Mouse (Mus musculus): ENCODE measurements around the gene Fgfr2. TPM values are rescaled to one million over a fixed set of nuclear protein-coding genes. Genes with fewer than 3 reads are reported as not detected.

The Fgfr2 gene
- total RNA-seq, 2 experiments from 2014 or later = 1.5 to 1.7 TPM

- intact Hi-C loops (cut with DNase I) = no loop called here
Measured at GRCm38 (mm10) chr7:132758875-132759274, 364.3 kb downstream of the Fgfr2 start.

GRCm38 (mm10) chr7:132756325-132756724, 366.8 kb downstream of the Fgfr2 start:
- no peak for DNase-seq
- intact Hi-C loops (cut with DNase I) = no loop called here

More at GRCm38 (mm10) chr7:132758875-132759274, 364.3 kb downstream of the Fgfr2 start:
- DNase-seq = no peak

- DNase-seq = peak; percentile 55 to 61
- intact Hi-C loops (cut with DNase I) = no loop called here
Measured at GRCm38 (mm10) chr7:132754389-132754750, 368.8 kb downstream of the Fgfr2 start.

- intact Hi-C loops (cut with DNase I) = no loop called here
- DNase-seq = no peak
Measured at GRCm38 (mm10) chr7:132753518-132754388, 369.4 kb downstream of the Fgfr2 start.

DNA sequence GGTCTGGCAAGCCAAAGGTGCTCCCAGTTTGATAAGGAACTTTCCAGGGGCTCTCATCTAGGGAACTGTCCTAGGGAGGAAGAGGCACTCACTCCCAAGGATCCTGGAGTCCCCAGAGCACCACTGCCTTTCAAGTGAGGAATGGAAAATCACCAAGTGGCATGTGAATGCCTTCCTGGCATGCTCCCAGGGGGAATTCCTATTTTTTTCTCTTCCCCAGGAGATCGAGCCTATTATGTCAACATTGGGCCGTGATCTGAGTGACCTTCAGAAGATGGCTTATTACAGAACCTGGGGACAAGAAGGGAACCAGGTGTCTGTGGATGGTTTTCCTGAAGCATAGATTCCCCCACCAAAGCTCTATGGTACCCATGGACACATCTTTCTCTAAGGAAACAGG, 371.4 kb downstream of the Fgfr2 start:
- intact Hi-C loops (cut with DNase I) = no loop called here
- no peak for DNase-seq

GRCm38 (mm10) chr7:132749504-132749903, 373.6 kb downstream of the Fgfr2 start:
- intact Hi-C loops (cut with DNase I) = no loop called here
- no peak for DNase-seq

- intact Hi-C loops (cut with DNase I) = no loop called here
- DNase-seq = no peak
Measured at GRCm38 (mm10) chr7:132748076-132748769, 374.9 kb downstream of the Fgfr2 start.

DNA sequence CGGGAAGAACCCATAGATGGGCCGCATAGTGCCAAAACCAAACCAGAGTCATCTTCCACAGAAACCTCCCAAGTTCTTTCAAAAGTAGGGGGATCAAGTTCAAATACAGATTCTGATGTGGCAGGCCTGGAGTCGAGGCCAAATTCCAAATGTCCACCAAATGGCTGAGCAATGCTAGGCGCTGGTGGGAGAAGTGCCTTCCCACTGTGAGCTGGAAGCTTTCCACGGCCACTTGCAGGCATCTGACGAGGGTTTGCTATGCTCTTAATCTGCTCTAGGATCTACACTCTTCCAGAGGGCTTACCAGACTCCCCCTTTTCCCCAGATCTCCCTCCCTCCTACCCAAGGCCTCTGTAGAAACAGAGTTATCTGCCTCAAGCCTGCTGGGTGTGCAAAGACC, 376.1 kb downstream of the Fgfr2 start:
- no peak for DNase-seq
- intact Hi-C loops (cut with DNase I) = no loop called here

- DNase-seq = no peak
- intact Hi-C loops (cut with DNase I) = no loop called here
Measured at GRCm38 (mm10) chr7:132742912-132743311, 380.2 kb downstream of the Fgfr2 start.

GRCm38 (mm10) chr7:132739829-132740228, 383.3 kb downstream of the Fgfr2 start:
- DNase-seq = no peak
- intact Hi-C loops (cut with DNase I) = no loop called here

DNA sequence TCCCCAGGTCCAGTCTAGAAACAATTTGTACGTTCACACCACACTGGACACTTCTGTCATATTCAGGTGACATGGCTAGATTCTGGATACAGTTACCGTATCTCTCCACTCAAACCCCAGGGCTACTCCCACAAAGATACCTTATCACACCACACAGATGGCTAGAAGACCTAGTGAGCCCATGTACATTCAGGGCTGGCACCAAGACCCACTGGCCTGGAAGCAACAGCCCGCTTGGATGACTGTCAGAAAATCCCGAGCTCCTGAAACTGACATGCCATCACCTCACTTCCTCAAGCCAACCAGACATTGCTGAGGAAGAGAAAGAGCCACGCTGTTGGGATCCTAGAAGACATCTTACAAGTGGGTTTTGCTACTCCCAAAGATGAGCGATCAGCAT, 384.3 kb downstream of the Fgfr2 start:
- intact Hi-C loops (cut with DNase I) = no loop called here
- DNase-seq = no peak

DNA sequence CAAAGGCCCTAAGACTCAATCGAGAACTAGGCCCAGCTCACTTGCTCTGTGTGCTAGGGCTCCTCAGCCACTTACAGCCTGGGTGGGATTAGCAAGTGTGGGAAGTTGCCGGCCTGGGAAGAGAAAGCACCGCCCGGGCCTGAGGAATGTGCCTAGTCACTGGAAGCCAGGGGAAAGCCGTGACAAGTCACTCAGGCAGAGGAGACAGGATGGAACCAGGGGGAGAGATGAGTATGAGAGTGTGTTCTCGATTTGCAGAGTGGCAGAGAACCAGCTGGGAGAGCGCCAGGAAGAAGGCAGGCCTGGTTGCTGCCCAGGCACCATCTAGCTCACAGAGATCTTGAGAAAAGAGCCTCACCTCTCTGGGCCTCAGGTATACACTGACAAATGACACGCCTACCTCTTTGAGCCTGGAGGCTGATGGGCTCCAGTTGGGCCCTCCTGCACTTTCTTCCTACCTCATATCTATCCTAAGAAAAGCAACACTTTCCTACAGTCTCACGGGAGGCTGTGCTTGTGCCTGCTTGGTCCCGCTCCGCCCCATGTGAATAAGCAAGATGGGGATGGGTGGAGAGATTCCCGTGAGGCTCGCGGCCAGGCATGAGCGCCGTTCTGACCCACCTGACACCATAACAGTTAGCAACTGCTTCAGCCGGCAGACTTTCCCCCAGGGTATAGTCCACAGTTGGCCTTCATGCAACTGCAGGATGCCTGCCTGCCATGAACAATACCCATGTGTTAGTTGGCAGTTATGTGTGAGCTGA, 386.9 kb downstream of the Fgfr2 start:
- peak; percentile 54 to 57 for DNase-seq
- intact Hi-C loops (cut with DNase I) = loop anchor here (2.0 kb wide), 1 partner anchor 43 kb away; no protein-coding TSS in a partner anchor

DNA sequence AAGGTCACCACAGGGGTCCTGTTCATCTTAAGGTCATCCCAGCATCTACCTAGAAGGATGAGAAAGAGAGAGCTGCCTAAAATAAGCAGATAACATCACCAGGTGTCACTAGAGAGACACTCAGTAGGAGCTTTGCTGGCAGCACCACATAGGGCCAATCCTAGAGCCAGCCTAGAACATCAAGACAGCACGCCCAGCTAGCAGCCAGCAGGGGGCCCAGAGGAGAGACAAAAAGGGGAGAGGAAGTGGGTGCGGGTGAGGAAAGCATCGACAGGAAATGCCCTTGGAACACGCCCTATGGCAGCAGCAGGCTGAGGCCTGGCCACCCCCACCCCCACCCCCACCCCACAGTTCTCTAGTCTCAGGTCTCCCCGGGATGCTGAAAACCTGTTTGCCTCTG, 388.0 kb downstream of the Fgfr2 start:
- peak; percentile 68 to 69 for DNase-seq
- intact Hi-C loops (cut with DNase I) = loop anchor here (1.0 to 2.0 kb wide), 2 partner anchors 20 to 76 kb away; no protein-coding TSS in a partner anchor

DNA sequence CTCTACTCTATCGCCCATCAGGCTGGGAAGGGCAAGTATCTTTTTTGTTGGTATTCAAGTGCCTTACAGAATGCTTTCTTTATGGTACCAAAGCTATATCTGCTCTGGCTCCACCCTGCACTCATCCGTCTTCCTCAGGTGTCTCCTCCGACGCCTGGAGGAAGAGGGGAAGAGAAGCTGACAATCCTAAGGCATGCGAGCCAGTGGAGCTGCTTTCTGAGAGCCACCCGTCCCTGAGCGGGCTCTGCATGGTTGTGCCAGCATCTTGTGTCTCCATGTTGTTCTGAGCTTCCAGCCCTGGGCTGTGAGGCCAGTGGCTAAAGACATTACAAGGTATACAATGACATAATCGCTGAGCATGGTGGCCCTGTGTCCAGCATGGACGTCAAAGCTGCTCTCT, 388.9 kb downstream of the Fgfr2 start:
- intact Hi-C loops (cut with DNase I) = loop anchor here (2.0 kb wide), 1 partner anchor 19 kb away; no protein-coding TSS in a partner anchor
- DNase-seq = no peak

GRCm38 (mm10) chr7:132733521-132733920, 389.6 kb downstream of the Fgfr2 start:
- DNase-seq = no peak
- intact Hi-C loops (cut with DNase I) = no loop called here

DNA sequence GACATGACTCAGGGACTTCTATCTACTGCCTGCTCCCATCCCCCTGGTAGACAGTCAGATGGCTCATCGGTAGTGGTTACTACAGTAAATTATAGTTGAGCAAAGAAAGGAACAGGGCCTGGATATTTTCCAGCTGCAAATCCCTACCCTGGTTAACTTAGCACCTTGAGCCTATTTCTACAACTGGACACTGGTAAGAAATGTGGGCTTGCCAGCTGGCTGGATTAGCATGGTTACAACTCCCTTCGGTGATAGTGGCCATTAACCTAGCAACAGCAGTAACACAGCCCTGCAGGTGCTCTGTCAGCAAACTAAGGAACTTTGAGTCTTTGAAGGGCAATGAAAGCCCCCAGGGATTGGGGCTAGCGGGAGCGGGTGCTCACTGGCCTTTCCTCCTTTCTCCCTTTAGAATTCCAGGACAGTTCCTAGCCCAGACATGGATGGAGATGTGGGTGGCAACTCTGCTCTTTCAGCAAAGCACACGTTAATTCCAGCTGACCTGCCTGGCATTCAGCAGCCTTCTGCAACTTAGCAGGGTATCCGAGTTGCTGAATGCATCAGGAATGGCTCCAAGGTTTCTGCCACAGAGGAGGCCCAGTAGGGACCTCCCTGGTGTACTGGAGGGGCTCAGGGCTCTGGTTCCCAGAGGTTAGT, 390.9 kb downstream of the Fgfr2 start:
- no peak for DNase-seq
- intact Hi-C loops (cut with DNase I) = no loop called here

GRCm38 (mm10) chr7:132731558-132731957, 391.6 kb downstream of the Fgfr2 start:
- DNase-seq = no peak
- intact Hi-C loops (cut with DNase I) = no loop called here

DNA sequence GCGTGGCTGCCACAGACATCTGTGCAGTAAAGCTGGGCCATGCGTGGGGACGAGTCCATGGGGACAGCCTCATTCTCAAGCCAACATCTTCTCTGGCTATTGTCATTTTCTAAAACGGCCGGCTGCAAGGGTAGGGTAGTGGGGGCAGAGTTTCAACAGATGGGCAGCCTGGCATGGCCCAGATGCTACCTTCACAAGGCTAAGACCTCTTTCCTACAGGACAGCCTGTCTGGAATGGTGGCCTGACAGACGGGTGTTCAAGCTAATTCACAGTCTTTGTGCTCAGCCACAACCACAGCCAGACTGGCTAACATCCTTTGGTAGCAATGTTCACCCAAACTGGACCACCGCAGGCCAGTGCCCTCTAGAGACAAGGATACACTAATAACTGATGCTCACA, 392.6 kb downstream of the Fgfr2 start:
- DNase-seq = no peak
- intact Hi-C loops (cut with DNase I) = no loop called here

DNA sequence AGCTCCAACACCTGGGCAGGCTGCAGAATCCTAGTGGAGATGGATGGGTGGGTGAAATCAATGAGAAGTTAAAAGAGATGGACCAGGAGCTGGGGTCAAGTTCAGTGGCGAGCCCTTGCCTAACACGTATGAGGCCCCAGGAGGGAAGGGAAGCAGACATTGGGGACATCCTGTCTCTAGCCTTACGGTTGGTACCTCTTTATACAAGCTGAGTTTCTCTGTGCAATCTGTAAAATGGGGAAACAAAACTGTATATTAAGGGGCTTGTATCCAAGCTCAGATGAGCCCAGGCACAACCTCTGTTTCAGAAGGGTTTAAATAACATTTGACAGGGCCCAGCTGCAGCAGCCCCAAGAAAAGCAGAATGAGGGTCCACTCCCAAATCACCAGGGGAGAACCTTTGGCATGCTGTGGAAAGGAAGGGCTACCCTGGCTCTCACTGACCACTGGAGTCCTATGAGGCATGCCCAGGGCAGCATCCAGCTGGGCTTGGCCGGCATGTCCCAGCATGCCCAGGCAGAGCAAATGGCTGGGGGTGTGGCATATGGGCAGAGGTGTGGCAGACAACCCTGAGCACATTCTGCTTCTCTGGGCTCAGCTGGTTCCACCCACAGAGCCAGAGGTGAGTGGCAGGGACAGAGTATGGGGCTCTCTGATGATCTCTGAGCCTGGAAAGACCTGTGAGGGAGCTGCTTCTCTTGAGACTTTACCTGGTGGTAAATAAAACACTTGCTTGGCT, 393.9 kb downstream of the Fgfr2 start:
- intact Hi-C loops (cut with DNase I) = no loop called here
- DNase-seq = no peak
